Mouse (Mus musculus): ENCODE measurements at regions not wholly inside any gene's neighbourhood (a gene's known extent, or its start where the extent isn't known, plus 50 kb on each side); places are given as distances from the start of the nearest gene placed in this dataset.

DNA sequence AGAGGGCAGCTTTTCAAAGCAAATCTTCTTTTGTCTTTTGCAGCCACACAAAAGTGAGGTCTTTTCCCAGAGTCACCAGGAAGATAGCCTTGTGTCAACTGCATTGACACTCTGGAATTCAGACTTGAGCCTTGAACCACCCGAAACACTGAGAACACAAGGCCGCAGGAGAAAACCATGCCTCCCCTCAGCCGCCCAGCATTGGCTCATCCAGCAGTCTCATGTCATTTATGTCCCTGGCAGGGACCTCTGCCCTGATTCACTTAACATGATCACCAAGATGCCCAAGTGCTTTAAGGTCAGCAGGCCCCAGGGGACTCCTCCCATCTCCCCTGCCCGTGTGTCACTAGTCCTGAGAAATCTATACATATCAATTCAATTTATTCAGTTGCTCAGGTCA is 173.1 kb upstream of the Kdm8 start:
- DNase-seq: no peak

DNA sequence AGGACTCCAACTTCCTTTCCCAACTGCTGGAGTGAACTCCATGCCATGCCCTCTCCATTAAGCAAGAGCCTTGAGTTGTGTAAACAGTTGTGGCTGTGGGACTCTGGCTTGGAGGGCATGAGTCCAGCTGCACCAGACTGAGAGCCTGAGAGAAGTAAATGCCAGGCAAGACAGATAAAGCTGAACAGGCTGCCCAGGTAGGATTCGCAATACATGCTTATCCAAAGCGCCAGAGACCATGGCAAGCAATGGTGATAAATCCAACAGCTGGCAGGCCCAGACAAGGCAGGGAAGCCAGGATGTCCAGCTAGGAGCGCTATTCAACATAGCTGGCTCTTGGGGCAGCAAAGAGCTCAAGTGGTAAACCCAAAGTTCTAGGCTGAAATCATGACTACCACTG is 163.1 kb upstream of the Kdm8 start:
- DNase-seq: no peak

DNA sequence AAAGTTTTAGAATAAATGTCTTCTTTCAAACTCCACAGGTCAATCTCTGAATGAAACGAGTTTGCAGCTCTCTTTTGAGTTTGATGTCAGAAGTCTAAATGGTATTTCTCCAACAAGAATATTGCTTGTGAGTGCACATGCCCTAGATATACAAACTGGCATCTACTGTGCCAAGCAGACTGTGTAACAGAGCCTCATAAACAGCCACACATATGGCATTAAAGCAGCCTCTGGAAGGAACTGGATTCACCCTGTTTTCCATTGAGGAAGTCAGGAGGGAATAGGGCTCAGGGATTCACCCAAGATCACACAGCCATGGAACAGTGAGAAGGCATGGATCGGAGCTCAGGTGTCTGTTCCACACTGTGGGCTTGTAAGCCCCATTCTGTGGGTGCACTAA is 149.2 kb upstream of the Kdm8 start:
- DNase-seq: no peak

DNA sequence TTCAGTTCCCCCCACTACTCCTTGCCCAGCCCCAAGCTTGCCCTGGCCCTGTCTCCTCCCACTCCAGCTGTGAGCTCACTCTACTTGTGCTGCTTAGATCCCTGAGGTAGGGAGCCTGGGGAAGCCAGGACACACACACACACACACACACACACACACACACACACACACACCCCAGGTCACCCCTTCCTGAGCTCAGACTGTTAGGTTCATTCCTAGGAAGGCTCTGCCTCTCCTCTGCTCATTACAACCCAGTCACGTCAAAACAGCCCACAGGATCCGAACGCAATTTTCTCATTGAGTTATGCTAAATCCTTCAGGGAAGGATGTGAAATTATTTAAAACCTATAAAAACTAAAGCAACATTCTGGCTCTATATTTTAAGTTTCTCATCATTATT is 136.0 kb upstream of the Kdm8 start:
- DNase-seq: no peak

DNA sequence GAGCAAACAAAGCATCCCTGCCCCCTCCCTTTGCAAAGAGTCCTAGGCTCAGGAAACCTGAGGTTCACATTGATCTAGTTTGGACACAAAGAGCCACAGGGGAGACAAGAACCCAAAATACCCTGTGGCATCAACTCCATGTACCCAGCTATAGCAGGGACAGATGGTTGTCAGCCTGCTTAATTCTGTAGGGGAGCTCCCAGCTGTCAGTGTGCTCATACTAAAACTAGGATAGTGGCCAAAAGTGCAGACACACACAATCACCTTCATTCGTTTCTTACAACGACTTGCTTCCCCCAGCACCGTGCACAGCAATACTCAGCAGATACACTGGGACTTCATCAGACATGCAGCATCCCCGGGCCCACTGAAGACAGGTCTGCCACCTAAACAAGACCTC is 133.5 kb upstream of the Kdm8 start:
- no peak for DNase-seq

DNA sequence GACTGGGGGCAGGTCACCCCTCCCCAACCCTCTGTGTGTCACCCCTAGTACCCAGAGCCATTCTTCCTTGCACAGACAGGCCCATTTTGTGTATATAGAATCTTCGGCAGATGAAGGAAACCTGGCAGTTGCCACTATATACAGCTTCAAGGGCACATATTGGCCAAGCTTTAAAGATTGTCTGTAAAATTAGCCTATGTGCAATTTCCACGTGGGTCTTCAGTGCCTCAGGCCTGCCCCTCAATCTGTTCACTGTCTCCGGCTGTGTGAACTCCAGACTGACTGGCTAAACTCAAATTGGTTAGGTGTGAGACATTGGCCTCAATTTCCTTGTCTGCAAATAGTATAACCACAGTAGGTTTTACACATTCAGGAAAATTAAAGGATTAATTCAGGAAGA is 130.9 kb upstream of the Kdm8 start:
- no peak for DNase-seq

DNA sequence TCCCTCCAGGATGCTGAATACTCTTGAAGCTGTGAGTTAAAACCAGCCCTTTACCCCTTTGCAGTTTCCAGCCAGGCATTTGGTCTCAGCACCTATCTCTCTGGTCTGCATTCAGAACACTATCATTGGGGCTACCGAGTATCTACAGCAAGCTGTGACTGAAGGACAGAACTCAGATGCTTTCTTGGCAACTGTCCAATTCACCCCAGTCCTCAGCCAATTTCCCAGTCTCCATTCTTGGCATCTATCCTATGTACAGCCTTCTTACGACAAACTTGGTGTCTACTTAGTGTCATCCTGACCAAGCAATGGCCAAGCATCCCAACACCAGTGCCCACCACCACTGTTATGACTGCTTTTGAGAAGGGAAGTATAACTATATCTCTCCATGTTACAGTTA is 109.7 kb upstream of the Kdm8 start:
- no peak for DNase-seq

DNA sequence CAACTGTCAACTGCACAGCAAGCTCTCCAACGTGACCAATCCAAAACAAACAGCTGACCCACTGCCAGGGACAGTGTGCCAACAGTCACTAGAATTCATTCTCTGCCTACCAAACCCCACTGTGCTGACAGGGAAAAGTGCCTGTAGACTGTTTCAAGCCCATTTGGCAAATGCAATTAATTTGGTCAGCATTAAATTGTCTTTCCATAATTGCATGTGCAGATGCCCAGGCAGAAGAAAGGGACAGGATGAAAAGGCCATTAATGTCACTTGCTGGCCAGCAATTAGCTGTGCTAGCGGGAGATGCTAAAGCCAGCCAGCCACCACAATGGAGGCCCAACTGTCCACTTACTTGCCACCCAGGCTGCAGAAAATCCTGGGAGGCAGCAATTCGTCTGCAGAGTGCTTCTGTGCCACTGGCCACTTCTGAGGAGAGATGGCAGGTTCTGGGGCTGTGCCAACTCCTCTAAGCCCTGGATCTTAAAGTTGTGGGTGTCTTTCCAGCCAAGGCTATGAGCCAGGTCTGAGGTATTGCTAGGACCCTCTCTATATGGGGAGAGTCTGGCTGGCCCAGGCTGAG is 108.8 kb upstream of the Kdm8 start:
- DNase-seq: peak; percentile 6

DNA sequence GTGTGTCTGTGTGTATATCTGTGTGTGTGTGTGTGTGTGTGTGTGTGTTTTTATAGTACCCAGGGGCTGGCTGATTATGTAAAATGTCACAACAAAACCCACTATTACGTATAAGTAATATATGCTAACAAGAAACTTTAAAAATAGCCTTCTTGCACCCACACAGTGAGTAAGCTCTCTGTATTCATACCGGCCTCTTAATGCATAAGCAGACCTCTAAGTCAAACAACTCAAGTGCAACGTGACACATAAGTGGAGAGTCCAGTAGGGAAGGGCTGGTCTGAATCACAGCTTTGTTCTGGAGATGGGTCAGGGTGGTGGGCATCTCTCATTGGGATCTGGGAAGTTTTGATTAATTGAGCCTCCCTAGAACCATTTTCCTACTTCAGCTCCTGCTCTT is 107.7 kb upstream of the Kdm8 start:
- DNase-seq: peak; percentile 12

DNA sequence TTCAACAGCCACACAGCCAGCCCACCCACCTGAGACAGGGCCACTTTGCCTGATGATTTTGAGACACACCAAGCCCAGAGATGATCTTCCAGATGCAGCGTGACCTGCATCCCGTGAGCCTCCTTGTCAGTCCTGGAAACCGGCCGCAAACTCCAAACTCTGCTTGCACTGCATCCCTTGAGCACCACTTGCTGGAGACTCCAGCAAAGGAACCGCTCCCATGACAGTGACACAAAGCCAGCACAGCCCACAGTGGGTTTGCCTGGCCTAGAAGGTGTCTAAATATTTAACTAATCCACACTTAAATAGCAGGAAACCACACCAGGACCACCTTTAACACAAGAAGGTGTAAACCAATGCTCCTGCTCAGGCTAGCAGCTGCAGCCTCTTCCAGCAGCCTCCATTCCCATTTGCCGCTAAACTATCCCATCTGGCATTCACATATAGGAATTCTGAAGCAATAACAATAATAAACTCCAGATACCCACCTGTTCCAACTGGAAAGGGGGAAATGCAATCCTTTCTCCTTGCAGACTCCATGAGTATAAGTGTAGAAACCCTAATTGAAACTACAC is 106.2 kb upstream of the Kdm8 start:
- no peak for DNase-seq

DNA sequence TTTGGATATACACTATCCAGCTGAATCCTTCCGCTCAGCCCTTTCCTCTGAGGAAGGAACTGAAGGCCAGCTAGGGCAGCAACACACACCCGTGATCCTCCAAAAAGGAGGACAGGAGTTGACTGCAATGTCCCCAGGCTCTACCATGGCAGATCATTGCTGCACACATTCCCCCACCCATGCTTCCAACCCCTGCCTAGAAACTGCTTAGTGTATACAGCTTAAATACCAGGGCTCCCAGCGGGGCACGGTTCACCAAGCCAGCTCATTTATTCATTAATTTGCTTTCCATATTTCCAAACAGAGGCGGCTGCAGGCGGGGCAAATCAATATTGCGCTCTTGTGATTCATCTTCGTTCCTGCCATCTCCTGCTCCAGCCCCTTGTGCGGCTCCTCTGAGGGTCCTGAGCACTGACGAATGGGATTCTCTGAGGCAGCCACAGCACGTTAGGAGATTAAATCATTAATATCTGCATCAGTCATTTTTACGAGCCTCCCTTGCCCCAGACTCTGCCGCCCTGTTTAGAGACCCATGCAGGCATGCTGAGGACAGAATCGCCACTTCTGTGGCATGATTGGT is 104.1 kb upstream of the Kdm8 start:
- DNase-seq: no peak

DNA sequence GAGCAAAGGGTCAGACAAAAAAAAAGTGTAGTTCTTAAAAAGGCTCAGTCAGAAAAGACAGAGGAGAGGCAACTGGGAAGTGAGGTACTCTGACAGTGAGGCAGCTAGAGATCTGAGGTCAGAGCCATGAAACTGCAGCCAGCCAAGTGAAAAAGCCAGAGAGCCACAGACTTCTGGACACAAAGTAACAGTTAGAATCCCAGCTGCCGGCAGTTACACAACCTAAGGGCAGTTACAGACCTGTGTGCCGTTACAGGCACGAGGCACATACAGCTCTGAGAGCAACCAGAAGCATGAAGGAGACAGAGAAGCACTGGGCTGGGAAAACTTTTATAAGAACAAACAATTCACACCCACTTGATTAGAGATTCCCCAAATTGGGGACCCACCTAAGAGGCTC is 94.9 kb upstream of the Kdm8 start:
- DNase-seq: no peak

DNA sequence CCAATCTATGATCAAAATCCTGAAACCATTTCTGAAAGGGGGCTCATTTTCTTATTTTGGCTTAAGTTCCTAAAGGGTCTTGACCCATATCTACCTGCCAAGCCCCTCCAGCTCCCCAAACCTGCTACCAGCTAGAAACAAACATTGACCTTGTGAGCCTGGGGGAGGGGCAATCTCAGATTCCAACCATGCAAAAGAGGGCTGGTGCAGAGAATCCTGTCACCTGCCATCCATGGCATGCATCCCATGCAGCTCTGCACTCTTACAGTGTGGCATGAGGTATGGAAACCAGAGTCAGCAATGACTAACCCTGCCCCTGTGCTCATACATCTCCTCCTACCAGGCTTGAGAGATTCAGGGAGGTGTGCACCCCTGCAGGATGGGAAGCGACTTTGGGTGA is 90.3 kb upstream of the Kdm8 start:
- DNase-seq: no peak

DNA sequence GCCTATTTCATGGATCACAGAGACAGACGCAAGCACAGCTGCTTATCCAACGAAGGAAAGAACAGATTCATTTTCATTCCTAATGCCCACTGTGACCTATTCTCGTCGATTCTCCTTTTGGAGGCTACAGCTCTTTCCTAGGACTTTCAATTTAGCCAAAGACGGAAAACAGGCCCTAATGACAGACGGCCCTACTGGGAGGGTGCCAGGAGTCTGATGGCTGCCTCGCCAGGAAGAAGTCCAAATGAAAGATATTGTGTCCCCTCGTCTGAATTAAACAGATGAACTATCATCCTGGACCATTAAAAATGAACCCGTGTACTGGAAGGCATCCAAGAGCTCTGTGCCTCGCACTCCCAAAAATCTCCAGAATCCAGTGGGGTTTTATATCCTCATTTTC is 89.5 kb upstream of the Kdm8 start:
- DNase-seq: no peak

DNA sequence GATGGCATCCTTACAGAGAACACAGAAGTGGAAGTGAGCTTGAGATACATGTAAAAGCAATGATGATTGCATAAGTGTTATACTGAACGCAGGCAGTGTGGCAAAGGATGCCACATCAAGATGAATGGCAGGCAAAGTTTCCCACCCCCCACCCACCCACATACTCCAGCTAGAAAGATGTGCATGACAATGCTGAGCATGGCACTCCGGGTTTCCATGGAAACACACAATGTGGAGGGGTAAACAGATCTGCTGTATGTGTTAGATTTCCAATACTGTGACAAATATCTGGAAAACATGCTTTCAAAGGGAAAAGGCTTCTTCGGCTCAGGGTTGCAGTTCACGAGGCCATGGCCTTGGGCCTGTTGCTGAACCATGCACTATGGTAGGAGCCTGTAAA is 86.5 kb upstream of the Kdm8 start:
- DNase-seq: no peak

DNA sequence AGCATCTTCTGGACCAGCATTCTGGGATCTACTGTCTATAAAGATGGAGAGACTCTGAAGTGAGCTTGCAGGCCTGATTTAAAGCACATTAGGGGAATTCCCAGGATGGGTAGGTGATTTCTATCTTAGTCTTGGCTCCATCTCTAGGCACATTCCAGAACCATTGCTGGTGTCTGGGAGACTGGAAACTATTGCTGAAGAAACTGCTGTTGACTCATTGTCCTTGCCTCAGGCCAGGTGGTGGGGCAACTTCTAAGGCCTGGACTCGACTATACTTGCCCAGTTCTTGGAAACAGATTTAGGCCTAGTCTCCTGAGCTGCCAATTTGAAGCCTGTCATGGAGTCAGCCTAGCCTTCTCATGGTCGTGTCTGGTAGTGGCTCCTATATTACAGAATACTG is 61.5 kb upstream of the Kdm8 start:
- no peak for DNase-seq

DNA sequence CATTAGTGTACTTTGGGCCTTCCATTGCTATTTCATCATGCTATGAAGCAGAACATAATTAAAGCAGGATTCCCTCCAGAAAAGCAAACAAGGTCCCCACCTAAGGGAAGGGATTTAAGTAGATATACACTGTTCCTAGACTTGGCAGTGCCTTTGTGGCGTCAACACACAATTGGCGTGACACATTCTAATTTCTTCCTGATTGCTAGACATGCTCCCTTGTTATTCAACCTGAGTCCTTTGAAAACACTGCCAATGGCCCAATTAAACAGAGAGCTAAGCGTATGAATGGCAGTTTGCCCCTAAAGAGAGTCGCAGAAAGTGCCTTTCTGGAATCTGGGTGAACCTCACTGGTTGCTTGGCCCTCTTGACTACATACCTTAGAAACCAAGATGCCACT is 60.3 kb upstream of the Kdm8 start:
- no peak for DNase-seq

DNA sequence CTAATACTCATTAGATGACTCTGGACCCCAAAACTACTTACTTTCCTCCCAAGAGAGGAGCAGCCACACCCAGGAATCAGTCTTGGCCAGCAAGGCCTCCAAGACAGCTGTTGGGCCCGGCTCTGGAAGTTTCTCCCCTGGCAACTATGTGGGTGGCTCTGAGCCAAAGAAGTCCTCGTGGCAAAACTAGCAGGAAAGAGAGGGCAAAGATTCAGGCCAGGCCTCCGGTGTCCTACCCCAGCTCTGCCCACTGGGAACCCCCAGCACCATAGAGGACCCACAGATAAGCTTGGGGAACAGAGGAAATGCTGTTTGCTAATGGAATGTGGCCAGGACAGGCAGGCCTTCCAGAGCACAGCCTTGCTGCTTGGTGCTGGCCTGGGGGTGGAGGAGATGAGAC is 51.9 kb upstream of the Kdm8 start:
- peak; percentile 11 for DNase-seq

DNA sequence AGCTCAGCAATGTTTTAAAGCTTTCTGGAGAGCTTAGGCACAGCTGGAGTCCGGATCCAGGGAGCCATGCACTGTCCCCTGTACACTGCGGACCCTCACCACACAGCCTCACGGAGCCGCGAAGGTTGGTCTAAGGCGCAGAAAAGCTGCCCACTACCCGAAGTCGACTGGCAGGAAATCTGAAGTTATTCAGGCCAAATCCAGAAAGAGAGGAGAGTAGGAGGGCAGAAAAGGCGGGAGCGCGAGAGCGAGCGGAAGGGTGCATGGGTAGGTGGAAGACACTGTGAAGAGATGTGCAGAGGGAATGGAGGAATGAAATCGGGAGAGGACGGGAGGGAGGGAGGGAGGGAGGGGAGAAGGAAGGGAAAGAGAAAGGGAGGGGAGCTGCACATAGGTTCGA is 51.2 kb upstream of the Kdm8 start:
- no peak for DNase-seq

DNA sequence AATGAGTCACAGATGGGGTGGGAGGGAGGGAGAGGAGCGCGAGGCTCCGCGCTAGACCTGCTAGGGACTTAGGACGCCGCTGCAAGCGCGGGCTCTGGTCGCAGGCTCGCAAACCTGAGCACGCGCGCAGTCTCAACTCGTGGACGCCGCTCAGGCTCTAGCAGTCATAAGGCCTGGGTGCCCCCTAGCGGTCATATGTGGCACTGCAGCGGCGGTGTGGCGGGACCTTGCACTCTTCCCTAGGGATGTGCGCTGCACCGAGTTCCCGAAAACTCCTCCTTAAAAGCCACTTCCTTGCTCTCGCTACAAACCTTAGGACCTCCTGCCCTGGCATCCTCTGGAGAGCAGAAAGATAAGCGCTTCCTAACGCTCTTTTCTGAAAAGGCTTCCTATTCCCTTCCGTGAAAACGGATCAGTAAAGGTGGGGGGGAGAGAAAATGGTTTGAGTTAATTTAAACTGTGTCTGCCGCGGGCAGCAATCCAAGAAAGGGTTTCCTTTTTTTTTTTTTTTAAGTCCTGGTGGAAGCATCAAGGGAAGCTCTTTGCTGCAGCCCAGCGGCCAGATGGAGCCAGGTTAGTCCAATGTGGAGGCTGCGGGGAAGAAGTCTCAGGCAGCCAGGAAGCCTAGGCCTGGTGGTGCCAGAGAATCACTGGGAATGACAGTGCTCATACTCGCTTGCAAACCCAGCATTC is 50.7 kb upstream of the Kdm8 start:
- DNase-seq: peak; percentile 96

Data from lung, postnatal 36 days (tissue).